Mouse (Mus musculus) embryonic facial prominence, embryonic 14.5 days (tissue): ENCODE results near the gene Arrdc2. TPM values are rescaled to one million over a fixed set of nuclear protein-coding genes. Genes with fewer than 3 reads are reported as not detected.
A peak's percentile ranks its signal among the peaks of the same experiment; 100 is the strongest.

Experiments
- ATAC-seq: fragments of 200-750 bp; cut with Nextera tagmentation; 2 replicates; pipeline ENCODE4 v1.8.0; 2017; ENCODE audit warnings: low read depth, moderate number of reproducible peaks, moderate TSS enrichment
- DNase-seq: peaks from one replicate; pipeline ENCODE4 v3.0.0-alpha.2; 2015; ENCODE audit warnings: low spot score
- H3K27ac ChIP-seq: fragments of 300-500 bp; sonication (generic); replicated peaks from 2 replicates; pipeline ENCODE4 v1.5.1; 2014; ENCODE audit warnings: low read depth, mild to moderate bottlenecking, low read length, moderate library complexity
- H3K27me3 ChIP-seq: fragments of 300-500 bp; sonication (generic); replicated peaks from 2 replicates; pipeline ENCODE4 v1.6.1; 2014; ENCODE audit warnings: low read length; ENCODE audit not compliant: control insufficient read depth, insufficient read depth
- H3K36me3 ChIP-seq: fragments of 300-500 bp; sonication (generic); 2 replicates; pipeline ENCODE4 v1.6.1; 2014; ENCODE audit warnings: low read length, mixed read lengths; ENCODE audit not compliant: control insufficient read depth, insufficient read depth
- H3K4me1 ChIP-seq: fragments of 300-500 bp; sonication (generic); 2 replicates; pipeline ENCODE4 v1.6.1; 2014; ENCODE audit warnings: antibody characterized with exemption, low read length; ENCODE audit not compliant: control insufficient read depth, insufficient read depth
- H3K4me2 ChIP-seq: fragments of 300-500 bp; sonication (generic); 2 replicates; pipeline ENCODE4 v1.6.1; 2014; ENCODE audit warnings: low read depth, mild to moderate bottlenecking, low read length, moderate library complexity, mixed read lengths
- H3K4me3 ChIP-seq: fragments of 300-500 bp; sonication (generic); 2 replicates; pipeline ENCODE4 v1.5.1; 2014; ENCODE audit warnings: low read depth, mild to moderate bottlenecking, low read length
- H3K9ac ChIP-seq: fragments of 300-500 bp; sonication (generic); 2 replicates; pipeline ENCODE4 v1.6.1; 2014; ENCODE audit warnings: low read depth, mild to moderate bottlenecking, low read length, moderate library complexity, mixed read lengths
- H3K9me3 ChIP-seq: fragments of 300-500 bp; sonication (generic); 2 replicates; pipeline ENCODE4 v1.6.1; 2016; ENCODE audit warnings: low read length; ENCODE audit not compliant: control insufficient read depth
- WGBS: fragments of 180-500 bp; shearing (Covaris S2); extraction: QIAGEN DNeasy Blood & Tissue Kit; methylation state at CpG from one replicate; pipeline ENCODE4 v1.1.7; 2014; 5-methylcytosine and 5-hydroxymethylcytosine counted together
- polyA plus RNA-seq: library from polyadenylated mRNA; unstranded; fragments of >200 nt; fragmentation: Nextera tagmentation; extraction: Ambion mirVana; gene quantifications from 2 replicates; pipeline ENCODE4 v1.2.1, GENCODE M21; 2014

Gene Arrdc2
- polyA plus RNA-seq, 1 experiment from 2014 or later = 5.4 TPM

GRCm38 (mm10) chr8:70878178-70878577 is 38.7 kb upstream of the Arrdc2 start:
- ATAC-seq = no peak

GRCm38 (mm10) chr8:70876382-70876781 is 36.9 kb upstream of the Arrdc2 start:
- Histone ChIP-seq H3K4me3 (no peak overlapping the region), H3K9ac (no peak overlapping the region), H3K9me3 (no peaks in the 10 kb centered on the region), H3K27me3 (no peaks in the 10 kb centered on the region), H3K36me3 (no peaks in the 10 kb centered on the region), H3K27ac (no peak overlapping the region), H3K4me2 (no peak overlapping the region), H3K4me1 (peaks cover 7% of the 10 kb centered on the region; the same call in 1 of the 2 replicates)
- DNase-seq = no peak
- ATAC-seq = no peak
- WGBS = 58% methylated on average over 4 of the region's 4 CpGs

More at GRCm38 (mm10) chr8:70878178-70878577, 38.7 kb upstream of the Arrdc2 start:
- Histone ChIP-seq H3K27ac (no peak overlapping the region), H3K4me1 (peaks cover 7% of the 10 kb centered on the region; the same call in 1 of the 2 replicates), H3K9me3 (no peaks in the 10 kb centered on the region), H3K36me3 (no peaks in the 10 kb centered on the region), H3K9ac (no peak overlapping the region), H3K4me3 (no peak overlapping the region), H3K27me3 (no peaks in the 10 kb centered on the region), H3K4me2 (no peak overlapping the region)
- 54% methylated on average over 2 of the region's 2 CpGs for WGBS
- no peak for DNase-seq

DNA sequence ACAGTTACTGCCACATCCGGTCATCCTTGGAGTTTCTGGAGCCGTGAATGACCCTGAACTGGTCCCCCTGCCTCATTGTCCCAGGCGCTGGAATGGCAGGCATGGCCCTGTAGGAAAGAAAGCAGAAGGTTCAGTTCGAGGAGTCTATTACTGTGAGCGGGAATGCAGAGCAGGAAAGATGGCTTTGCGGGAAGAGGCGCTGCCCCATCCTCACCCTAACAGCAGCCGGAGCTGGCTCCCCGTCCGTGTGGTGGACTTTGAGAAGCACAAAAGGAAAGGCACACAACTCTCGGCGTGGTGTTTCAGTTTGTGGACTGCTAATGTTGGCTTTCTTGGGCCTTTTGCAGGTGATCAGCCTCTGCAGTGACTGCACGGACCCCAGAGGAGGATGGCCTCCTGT is 34.9 kb upstream of the Arrdc2 start:
- no peak overlapping the region for H3K4me3 ChIP-seq
- no peaks in the 10 kb centered on the region for H3K27me3 ChIP-seq
- no peaks in the 10 kb centered on the region for H3K4me1 ChIP-seq
- no peaks in the 10 kb centered on the region for H3K9me3 ChIP-seq
- no peaks in the 10 kb centered on the region for H3K36me3 ChIP-seq
- ATAC-seq (no peak), DNase-seq (no peak)
- no peak overlapping the region for H3K9ac ChIP-seq
- H3K27ac ChIP-seq = no peak overlapping the region
- no peak overlapping the region for H3K4me2 ChIP-seq
- WGBS = 92% methylated on average over 13 of the region's 13 CpGs

DNA sequence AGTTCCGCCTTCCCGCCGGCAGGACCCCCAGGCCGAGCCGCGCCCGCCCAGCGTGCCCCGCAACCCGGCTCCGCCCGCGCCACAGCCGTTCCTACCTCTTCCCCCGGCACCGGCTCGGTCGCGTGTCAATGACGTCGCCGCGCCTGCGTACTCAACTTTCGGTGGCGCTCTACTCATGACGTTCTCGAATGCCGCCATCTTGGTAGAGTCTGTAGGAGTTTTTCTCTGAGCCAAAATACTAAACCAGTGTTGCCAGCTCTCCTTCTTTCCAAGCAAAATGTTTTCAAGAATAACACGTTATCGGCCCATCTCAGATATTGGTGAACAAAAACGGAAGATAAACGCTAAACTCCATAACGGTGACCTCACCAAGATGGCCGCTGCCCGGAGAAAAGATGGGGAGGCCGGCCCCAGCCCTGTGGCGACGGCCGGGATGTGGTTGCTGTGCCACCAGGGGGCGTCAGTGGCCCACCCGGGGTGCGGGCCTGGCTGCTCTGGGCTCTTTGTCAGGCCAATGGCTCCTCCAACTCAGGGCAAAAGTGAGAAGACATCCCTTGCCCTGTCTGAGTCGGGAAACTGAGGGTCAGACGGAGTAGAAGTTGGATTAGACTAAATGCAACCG is 34.0 kb upstream of the Arrdc2 start, which contains the start of gene Ccdc124:
TSS of gene Ccdc124 (minus strand) at position 572 of the 622 bp plus-strand sequence.
- H3K9me3 ChIP-seq = no peaks in the 10 kb centered on the region

DNA sequence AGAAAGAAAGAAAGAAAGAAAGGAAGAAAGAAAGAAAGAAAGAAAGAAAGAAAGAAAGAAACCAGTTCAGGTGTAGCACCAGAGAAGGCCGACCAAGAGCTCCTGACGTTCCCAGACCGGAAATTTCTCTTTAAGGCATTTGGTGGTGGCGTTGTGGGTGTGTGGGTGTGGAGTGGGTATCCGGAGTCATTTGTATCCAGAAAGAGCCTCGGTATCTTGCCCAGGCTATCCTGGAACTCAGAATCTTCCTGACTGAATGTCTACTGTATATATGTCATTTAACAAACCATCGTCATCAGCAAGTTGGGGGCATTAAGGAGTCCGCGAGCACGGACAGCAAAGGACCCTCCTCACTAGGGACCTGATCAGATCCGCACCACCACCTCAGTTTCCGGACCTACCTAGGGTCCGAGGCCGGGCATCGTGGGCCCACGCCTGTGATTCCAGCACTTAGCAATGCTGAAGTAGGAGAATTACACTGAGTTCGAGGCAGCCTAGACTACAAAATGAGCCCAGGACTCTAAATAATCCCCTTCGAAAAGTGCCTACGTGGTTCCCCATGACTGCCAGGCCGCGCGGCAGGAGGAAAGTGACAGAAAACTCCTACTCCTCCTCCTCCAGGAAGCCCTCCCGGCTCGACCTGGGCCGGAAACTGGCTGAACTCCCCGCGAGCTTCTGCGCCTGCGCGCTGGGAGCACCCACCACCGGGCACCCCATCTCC is 33.3 kb upstream of the Arrdc2 start:
- Histone ChIP-seq H3K27ac (peak overlapping the region; percentile 94), H3K4me2 (peak overlapping the region; percentile 81), H3K27me3 (no peaks in the 10 kb centered on the region), H3K4me1 (peaks cover 5% of the 10 kb centered on the region; the same call in 1 of the 2 replicates), H3K9ac (peak overlapping the region; percentile 81), H3K36me3 (0 out of 2 replicates have a peak, but pooled peaks cover 4% of the 10 kb centered on the region), H3K9me3 (no peaks in the 10 kb centered on the region), H3K4me3 (peak overlapping the region; percentile 90)
- DNase-seq (no peak), ATAC-seq (no peak)
- 4% methylated on average over 30 of the region's 31 CpGs for WGBS

More for the DNA sequence above, 34.0 kb upstream of the Arrdc2 start, which contains the start of gene Ccdc124:
- H3K4me2 ChIP-seq = peak within 1 kb of the TSS; percentile 81
- H3K36me3 ChIP-seq = no peaks in the 10 kb centered on the region
- peak within 1 kb of the TSS; percentile 90 for H3K4me3 ChIP-seq
- no peaks in the 10 kb centered on the region for H3K27me3 ChIP-seq
- 2% methylated on average over 43 of the region's 46 CpGs for WGBS
- DNase-seq = peak; percentile 97
- peaks cover 5% of the 10 kb centered on the region; the same call in 1 of the 2 replicates for H3K4me1 ChIP-seq
- peak; percentile 93 for ATAC-seq
- peak within 1 kb of the TSS; percentile 81 for H3K9ac ChIP-seq
- H3K27ac ChIP-seq = peak within 1 kb of the TSS; percentile 94

DNA sequence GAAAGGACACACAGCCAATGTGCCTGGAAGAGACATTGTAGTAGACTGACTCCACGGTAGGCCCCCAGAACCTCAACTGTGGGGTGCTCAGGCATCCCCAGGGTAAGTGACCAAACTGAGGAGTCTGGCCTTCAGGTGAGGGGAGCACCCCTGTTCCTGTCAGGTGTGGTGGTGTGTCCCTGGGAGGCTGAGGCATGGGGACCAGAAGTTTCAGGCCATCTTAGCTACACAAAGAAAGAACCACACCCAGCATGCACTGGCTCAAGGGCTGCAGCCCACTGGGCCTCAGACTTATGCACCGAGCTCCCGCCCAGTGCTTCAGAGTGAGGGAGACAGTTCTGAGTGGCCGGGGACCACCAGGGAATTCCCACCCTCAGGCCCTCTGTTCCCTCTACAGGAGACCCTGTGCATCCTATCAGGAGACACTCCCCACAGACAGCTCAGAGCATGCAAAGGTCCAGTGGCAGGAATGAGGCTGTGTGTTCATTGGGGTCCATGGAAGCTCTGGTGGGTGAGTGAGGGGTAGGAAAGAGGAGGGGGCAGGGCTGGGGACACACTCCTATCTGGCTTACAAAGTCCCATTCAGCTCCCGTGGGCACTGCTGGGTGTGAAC is 31.8 kb upstream of the Arrdc2 start:
- Histone ChIP-seq H3K9me3 (no peaks in the 10 kb centered on the region), H3K9ac (no peak overlapping the region), H3K4me2 (no peak overlapping the region), H3K27me3 (no peaks in the 10 kb centered on the region), H3K4me3 (no peak overlapping the region), H3K27ac (no peak overlapping the region), H3K4me1 (peaks cover 8% of the 10 kb centered on the region), H3K36me3 (0 out of 2 replicates have a peak, but pooled peaks cover 7% of the 10 kb centered on the region)
- ATAC-seq (no peak), DNase-seq (no peak)
- WGBS = 91% methylated on average over 4 of the region's 5 CpGs

DNA sequence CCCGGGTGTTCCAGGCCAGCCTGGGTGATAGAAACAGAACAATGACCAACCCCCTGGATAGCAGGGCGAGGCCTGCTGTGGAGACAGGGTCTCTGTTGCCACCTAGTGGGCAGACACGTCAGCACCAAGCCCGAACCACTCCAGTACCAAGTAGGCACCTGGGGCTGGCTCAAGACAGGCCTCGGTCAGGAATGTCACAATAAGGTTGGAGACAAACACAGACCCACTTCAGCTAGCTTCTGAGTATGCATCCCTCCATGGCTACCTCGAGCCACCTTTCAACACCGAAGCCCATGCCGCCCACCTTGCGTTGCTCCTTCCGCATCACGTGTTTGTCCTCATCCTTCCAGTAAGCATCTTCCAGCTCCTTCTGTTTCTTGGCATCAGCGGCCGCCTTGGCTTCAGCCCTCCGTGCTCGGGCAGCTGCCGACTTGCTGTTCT is 30.1 kb upstream of the Arrdc2 start:
- no peak overlapping the region for H3K4me3 ChIP-seq
- no peak overlapping the region for H3K4me2 ChIP-seq
- H3K27ac ChIP-seq = no peak overlapping the region
- peak; percentile 87 for DNase-seq
- 46% methylated on average over 16 of the region's 16 CpGs for WGBS
- H3K9ac ChIP-seq = no peak overlapping the region
- H3K9me3 ChIP-seq = no peaks in the 10 kb centered on the region
- H3K36me3 ChIP-seq = 0 out of 2 replicates have a peak, but pooled peaks cover 7% of the 10 kb centered on the region
- peaks cover 14% of the 10 kb centered on the region for H3K4me1 ChIP-seq
- peak; percentile 17; the same call in 1 of the 2 replicates for ATAC-seq
- H3K27me3 ChIP-seq = no peaks in the 10 kb centered on the region

DNA sequence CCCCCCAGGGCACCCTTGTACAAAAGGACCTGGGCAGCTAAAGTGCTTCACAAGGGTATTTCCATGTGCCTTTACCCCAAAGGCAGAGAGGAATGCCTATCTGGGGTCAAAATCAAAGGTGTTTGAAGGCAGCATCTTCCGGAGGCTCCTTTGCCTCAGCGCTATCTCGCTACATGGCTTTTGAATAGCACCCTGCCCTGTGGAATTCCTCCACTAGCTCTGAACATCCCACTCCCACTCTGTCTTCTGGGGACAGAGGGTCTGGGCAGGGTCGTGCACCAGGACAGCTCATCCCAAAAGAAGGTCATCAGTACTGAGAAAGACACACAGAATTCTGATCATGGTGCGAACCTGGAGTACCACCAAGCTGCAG is 29.7 kb upstream of the Arrdc2 start:
- Histone ChIP-seq H3K27ac (no peak overlapping the region), H3K4me2 (peak overlapping the region; percentile 49; the same call in 1 of the 2 replicates), H3K9me3 (no peaks in the 10 kb centered on the region), H3K27me3 (no peaks in the 10 kb centered on the region), H3K9ac (no peak overlapping the region; the same call in 1 of the 2 replicates), H3K36me3 (0 out of 2 replicates have a peak, but pooled peaks cover 7% of the 10 kb centered on the region), H3K4me3 (no peak overlapping the region), H3K4me1 (peaks cover 18% of the 10 kb centered on the region)
- no peak for DNase-seq
- 53% methylated on average over 5 of the region's 5 CpGs for WGBS
- ATAC-seq = no peak
